Mouse (Mus musculus) neural tube, embryonic 11.5 days (tissue): Measurements from ENCODE around the gene Rras2. TPM values are rescaled to one million over a fixed set of nuclear protein-coding genes. Genes with fewer than 3 reads are reported as not detected.

Experiments used
- ATAC-seq: fragments of 200-750 bp; cut with Nextera tagmentation; 2 replicates; pipeline ENCODE4 v1.8.0; 2017; ENCODE audit warnings: moderate number of reproducible peaks, mild to moderate bottlenecking, moderate TSS enrichment, moderate library complexity; ENCODE audit not compliant: insufficient read depth, low FRiP score, low TSS enrichment
- DNase-seq: peaks from one replicate; pipeline ENCODE4 v3.0.0-alpha.2; 2015; ENCODE audit warnings: low spot score
- H3K27ac ChIP-seq: fragments of 300-500 bp; sonication (generic); 2 replicates; pipeline ENCODE4 v1.5.1; 2014; ENCODE audit warnings: low read depth, mild to moderate bottlenecking, low read length
- H3K27me3 ChIP-seq: fragments of 300-500 bp; sonication (generic); 2 replicates; pipeline ENCODE4 v1.6.1; 2014; ENCODE audit warnings: mild to moderate bottlenecking, low read length, mixed read lengths; ENCODE audit not compliant: control insufficient read depth, insufficient read depth
- H3K36me3 ChIP-seq: fragments of 300-500 bp; sonication (generic); 2 replicates; pipeline ENCODE4 v1.6.1; 2014; ENCODE audit warnings: mild to moderate bottlenecking, low read length, moderate library complexity, mixed read lengths; ENCODE audit not compliant: control insufficient read depth, insufficient read depth
- H3K4me1 ChIP-seq: fragments of 300-500 bp; sonication (generic); 2 replicates; pipeline ENCODE4 v1.6.1; 2014; ENCODE audit warnings: low read length, mixed read lengths; ENCODE audit not compliant: control insufficient read depth, insufficient read depth
- H3K4me2 ChIP-seq: fragments of 300-500 bp; sonication (generic); 2 replicates; pipeline ENCODE4 v1.6.1; 2014; ENCODE audit warnings: low read depth, mild to moderate bottlenecking, moderate library complexity
- H3K4me3 ChIP-seq: fragments of 300-500 bp; sonication (generic); 2 replicates; pipeline ENCODE4 v1.5.1; 2014; ENCODE audit warnings: low read depth, low read length
- H3K9ac ChIP-seq: fragments of 300-500 bp; sonication (generic); 2 replicates; pipeline ENCODE4 v1.6.1; 2014; ENCODE audit warnings: mild to moderate bottlenecking, low read length
- H3K9me3 ChIP-seq: fragments of 300-500 bp; sonication (generic); 2 replicates; pipeline ENCODE4 v1.6.1; 2016; ENCODE audit warnings: low read length; ENCODE audit not compliant: control insufficient read depth
- WGBS: fragments of 180-500 bp; shearing (Covaris S2); extraction: QIAGEN DNeasy Blood & Tissue Kit; methylation state at CpG from one replicate; pipeline ENCODE4 v1.1.7; 2014; 5-methylcytosine and 5-hydroxymethylcytosine counted together
- polyA plus RNA-seq: library from polyadenylated mRNA; unstranded; fragments of >200 nt; fragmentation: Nextera tagmentation; extraction: Ambion mirVana; gene quantifications from 2 replicates; pipeline ENCODE4 v1.2.1, GENCODE M21; 2014

The Rras2 gene
- polyA plus RNA-seq, 1 experiment from 2014 or later: 25.4 TPM

DNA sequence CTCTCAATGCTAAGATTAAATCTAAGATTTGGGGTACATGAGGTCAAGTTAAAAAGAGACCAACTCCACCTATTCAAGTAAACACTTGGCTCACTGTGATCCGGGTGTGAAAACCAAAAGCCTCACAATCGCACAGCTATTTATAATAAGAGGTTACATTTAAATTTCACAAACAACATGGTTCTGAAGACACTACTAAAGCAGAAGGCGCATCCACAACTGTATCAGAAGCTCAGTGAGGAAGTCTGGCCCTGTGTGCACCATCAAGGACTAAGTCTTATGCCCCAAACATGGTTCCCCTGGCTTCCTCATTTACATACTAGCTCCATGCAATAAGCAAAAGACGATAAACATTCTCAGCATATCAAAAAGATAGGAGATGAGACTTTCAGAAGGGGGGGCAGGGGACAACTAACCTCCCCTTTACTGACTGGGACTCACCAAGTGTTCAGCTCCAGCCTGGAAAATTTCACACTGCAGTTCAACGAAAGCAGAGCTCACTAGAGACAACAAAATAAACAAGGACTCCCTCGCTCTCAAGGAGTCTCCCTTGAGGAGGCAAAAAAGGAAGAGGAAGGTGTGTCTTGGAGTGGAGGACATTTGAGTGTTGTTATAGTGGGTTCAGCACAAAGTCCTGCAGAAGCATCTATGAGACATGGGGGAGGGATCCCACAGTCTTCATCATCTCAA lies 31.4 kb downstream of the Rras2 start:
- Histone ChIP-seq H3K27me3 (no peaks in the 10 kb centered on the region), H3K36me3 (no peaks in the 10 kb centered on the region), H3K4me3 (no peak overlapping the region), H3K27ac (no peak overlapping the region), H3K4me2 (no peak overlapping the region), H3K9ac (no peak overlapping the region), H3K4me1 (0 out of 2 replicates have a peak, but pooled peaks cover 3% of the 10 kb centered on the region), H3K9me3 (no peaks in the 10 kb centered on the region)
- no peak for DNase-seq
- no peak for ATAC-seq
- WGBS: 73% methylated on average over 6 of the region's 6 CpGs

DNA sequence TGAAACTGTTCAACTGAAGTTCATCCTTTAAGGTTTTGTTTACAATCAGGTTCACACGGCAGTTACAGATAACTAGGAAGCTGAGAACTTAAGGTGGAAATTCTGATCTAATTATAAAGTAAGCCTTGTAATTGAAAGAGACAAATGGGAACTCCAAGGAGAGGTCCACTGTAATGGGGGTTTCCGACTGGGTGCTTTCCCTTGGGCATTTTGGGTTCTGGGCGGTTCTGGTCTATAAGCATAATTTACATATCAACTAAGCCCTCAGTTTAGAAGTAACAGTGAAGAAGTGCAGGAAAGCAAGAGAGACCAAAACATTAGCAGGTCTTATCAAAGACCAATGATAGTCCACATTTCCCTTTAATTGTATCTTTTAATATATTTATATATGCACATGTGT lies 33.8 kb downstream of the Rras2 start:
- Histone ChIP-seq H3K9ac (no peak overlapping the region), H3K27ac (no peak overlapping the region), H3K36me3 (no peaks in the 10 kb centered on the region), H3K9me3 (no peaks in the 10 kb centered on the region), H3K4me1 (0 out of 2 replicates have a peak, but pooled peaks cover 3% of the 10 kb centered on the region), H3K4me2 (no peak overlapping the region), H3K4me3 (no peak overlapping the region), H3K27me3 (no peaks in the 10 kb centered on the region)
- DNase-seq (no peak), ATAC-seq (no peak)
- 77% methylated on average over 3 of the region's 3 CpGs for WGBS

DNA sequence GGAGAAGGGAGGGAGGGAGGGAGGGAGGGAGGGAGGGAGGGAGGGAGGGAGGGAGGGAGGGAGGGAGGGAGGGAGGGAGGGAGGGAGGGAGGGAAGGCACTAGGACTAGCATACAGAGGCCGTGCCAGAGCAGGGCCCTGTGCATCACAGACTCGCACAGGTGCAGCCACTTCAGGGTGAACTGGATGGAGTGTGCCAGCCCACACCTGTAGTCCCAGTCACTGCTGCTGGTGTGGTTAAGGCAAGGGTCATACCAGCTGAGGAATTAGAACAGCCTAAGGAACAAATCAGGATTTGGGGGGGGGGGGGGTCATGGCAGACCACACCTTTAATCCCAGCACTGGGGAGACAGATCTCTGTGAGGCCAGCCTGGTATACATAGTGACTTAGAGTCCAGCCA lies 34.5 kb downstream of the Rras2 start:
- no peak for ATAC-seq
- H3K27me3 ChIP-seq: no peaks in the 10 kb centered on the region
- H3K36me3 ChIP-seq: no peaks in the 10 kb centered on the region
- no peaks in the 10 kb centered on the region for H3K9me3 ChIP-seq
- H3K4me1 ChIP-seq: no peaks in the 10 kb centered on the region
- H3K27ac ChIP-seq: no peak overlapping the region
- WGBS: 100% methylated on average over 2 of the region's 2 CpGs
- H3K4me2 ChIP-seq: no peak overlapping the region
- no peak overlapping the region for H3K4me3 ChIP-seq
- H3K9ac ChIP-seq: no peak overlapping the region
- no peak for DNase-seq

DNA sequence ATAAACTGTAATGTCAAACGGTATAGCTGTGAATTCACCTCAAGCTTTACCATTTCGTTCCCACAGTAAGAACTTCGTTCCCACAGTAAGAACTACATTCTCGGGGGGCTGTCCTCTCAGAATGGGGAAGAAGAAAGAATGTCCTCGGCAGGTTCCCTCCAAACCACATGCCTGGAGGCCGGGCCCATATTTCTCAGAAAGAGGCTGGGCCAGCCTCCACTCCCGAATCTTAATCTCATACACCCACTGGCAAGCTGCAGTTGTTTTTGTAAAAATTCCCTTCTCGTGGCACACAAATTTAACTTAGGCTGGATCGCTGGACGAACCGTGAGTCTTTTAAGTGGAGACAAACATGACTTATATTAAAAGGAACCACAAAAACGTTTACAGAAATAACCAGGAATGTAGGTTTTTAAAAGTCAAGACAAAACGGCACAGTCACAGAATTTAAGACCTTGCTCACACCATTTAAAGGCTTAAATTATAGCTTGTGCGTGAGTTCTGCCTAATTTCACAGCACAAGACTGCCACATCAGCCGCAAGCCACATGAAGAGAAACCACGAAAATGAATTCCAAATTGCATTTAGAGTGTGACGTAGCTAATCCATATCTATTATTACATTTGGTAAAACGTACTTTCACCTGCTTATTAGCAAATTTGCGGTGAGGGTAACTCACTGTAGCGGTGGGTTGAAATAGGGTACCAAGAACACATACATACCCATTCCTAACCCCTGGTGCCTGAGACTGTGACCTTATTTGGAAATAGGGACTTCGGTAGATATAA lies 35.8 kb downstream of the Rras2 start:
- H3K27me3 ChIP-seq: no peaks in the 10 kb centered on the region
- H3K4me3 ChIP-seq: no peak overlapping the region
- ATAC-seq: no peak
- 88% methylated on average over 21 of the region's 21 CpGs for WGBS
- H3K4me1 ChIP-seq: no peaks in the 10 kb centered on the region
- H3K9ac ChIP-seq: no peak overlapping the region
- H3K27ac ChIP-seq: no peak overlapping the region
- no peak overlapping the region for H3K4me2 ChIP-seq
- DNase-seq: no peak
- H3K36me3 ChIP-seq: no peaks in the 10 kb centered on the region
- no peaks in the 10 kb centered on the region for H3K9me3 ChIP-seq

DNA sequence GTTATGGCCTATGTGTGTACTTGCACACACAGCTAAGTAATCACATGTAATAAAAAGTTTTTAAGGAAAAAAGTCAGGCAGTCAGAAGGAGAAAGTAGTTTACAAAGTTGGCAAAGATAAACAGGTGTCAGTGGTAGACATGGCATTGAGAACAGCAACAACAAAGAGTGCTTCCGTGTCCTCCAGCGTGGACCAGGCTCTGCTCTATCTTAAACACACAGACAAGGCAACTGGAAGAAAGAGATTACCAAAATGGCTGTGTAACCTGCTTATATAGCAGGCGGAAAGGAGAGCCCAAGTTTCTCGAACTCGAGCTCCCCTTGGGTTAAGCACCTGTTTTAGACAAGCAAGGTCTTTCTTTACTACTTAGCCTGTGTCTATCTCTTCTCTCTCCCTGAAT lies 37.3 kb downstream of the Rras2 start:
- no peaks in the 10 kb centered on the region for H3K36me3 ChIP-seq
- ATAC-seq (no peak), DNase-seq (no peak)
- H3K4me3 ChIP-seq: no peak overlapping the region
- 93% methylated on average over 5 of the region's 5 CpGs for whole genome bisulfite sequencing
- H3K4me1 ChIP-seq: no peaks in the 10 kb centered on the region
- no peak overlapping the region for H3K27ac ChIP-seq
- no peak overlapping the region for H3K4me2 ChIP-seq
- no peak overlapping the region for H3K9ac ChIP-seq
- H3K27me3 ChIP-seq: no peaks in the 10 kb centered on the region
- H3K9me3 ChIP-seq: no peaks in the 10 kb centered on the region

DNA sequence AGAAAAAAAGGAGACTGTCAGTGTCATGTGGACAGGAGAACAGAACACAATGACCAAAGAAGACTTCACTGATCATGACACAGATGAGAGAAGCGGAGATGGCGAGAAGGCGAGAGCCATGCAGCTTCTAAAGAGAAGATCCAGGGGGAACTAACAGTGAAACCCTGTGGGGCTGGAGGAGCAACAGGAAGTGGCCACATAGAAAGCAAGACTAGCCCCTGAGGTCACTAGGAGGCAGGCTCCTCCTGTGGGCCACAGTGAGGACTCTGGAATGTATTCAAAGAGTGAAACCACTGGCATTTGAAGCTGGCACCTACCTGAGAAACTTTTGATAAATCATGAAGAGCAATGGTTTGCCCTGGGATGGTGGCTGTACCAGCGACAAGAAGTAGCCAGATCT lies 38.2 kb downstream of the Rras2 start:
- H3K4me2 ChIP-seq: no peak overlapping the region
- no peaks in the 10 kb centered on the region for H3K36me3 ChIP-seq
- ATAC-seq: no peak
- H3K9me3 ChIP-seq: no peaks in the 10 kb centered on the region
- no peak for DNase-seq
- no peak overlapping the region for H3K9ac ChIP-seq
- 96% methylated on average over 4 of the region's 4 CpGs for WGBS
- no peak overlapping the region for H3K27ac ChIP-seq
- no peak overlapping the region for H3K4me3 ChIP-seq
- no peaks in the 10 kb centered on the region for H3K4me1 ChIP-seq
- H3K27me3 ChIP-seq: no peaks in the 10 kb centered on the region

DNA sequence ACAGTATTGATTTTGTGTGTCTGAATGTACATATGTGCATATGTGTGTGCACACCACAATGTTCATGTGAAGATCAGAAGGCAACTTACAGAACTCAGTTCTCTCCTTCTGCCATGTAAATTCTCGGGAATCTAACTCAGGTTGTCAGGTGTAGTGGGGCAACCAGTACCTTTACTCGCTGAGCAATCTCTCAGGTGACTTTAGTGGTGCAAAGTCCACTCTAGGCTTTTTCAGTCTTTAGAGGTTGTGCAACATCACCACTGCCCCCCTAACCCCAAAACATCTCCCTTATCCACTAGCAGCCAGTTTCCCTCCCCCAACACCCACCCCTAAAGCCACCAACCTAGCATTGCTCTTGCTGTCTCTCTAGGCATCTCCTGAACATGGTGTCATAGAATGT lies 43.0 kb downstream of the Rras2 start:
- DNase-seq (no peak), ATAC-seq (no peak)
- H3K4me3 ChIP-seq: no peak overlapping the region
- H3K27me3 ChIP-seq: no peaks in the 10 kb centered on the region
- H3K4me2 ChIP-seq: no peak overlapping the region
- H3K4me1 ChIP-seq: peaks cover 7% of the 10 kb centered on the region
- no peak overlapping the region for H3K27ac ChIP-seq
- H3K36me3 ChIP-seq: no peaks in the 10 kb centered on the region
- WGBS: 84% methylated on average over 2 of the region's 2 CpGs
- H3K9me3 ChIP-seq: no peaks in the 10 kb centered on the region
- no peak overlapping the region for H3K9ac ChIP-seq

DNA sequence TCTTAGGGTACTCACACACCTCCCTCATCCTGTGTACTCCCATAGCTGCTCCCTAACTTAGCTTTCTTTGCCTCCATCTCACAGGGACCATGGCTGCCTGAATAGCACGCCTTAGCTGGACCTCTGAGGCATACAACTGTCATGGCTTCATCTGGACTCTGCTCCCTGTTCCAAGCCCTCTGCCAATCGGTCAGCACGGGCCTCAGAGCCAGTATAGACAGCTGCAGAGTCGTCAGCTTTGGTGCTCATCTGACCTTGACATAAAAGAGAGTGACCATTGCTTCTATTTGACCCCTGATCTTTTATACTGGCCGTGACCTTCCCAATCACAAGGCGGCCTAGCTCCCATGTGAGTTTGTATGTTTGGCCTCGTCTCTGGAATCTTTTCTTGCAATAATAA lies 43.4 kb downstream of the Rras2 start:
- DNase-seq: no peak
- H3K27me3 ChIP-seq: no peaks in the 10 kb centered on the region
- no peak overlapping the region for H3K27ac ChIP-seq
- ATAC-seq: no peak
- H3K4me2 ChIP-seq: no peak overlapping the region
- H3K36me3 ChIP-seq: no peaks in the 10 kb centered on the region
- H3K4me3 ChIP-seq: no peak overlapping the region
- H3K9me3 ChIP-seq: no peaks in the 10 kb centered on the region
- WGBS: 54% methylated on average over 7 of the region's 7 CpGs
- H3K4me1 ChIP-seq: peaks cover 7% of the 10 kb centered on the region
- H3K9ac ChIP-seq: no peak overlapping the region
